Mouse (Mus musculus) liver, embryonic 14.5 days (tissue): ENCODE measurements at regions not wholly inside any gene's neighbourhood (a gene's known extent, or its start where the extent isn't known, plus 50 kb on each side); places are given as distances from the start of the nearest gene placed in this dataset.

Experiments used
- CTCF ChIP-seq: IDR thresholded peaks from 2 replicates; pipeline ENCODE4 v1.5.1; 2016; ENCODE audit warnings: antibody characterized with exemption, low read depth, control low read depth
- EP300 ChIP-seq: IDR thresholded peaks from 2 replicates; pipeline ENCODE4 v1.6.1; 2016; ENCODE audit warnings: antibody characterized with exemption, low read depth

DNA sequence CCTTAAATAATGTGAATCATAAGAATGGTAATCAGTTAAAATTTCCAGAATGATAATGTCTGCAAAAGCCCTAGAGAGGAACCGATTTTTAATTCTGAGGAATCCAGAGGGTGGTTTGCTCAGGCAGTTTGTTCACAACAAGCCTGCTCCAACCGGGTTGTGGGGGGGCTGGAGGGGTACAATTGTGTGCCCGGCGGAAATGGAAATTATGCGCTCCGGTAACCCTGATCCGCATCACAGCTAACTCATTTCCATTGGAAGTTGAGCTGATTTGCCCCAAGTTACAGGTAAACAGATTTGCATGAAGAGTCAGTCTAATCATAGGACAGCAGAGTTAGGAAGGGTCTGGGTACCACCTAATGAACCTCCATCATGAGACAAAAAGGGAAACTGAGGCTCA is 369.9 kb upstream of the Jarid2 start:
- TF ChIP-seq CTCF (no peak), EP300 (no peak)
